Mouse (Mus musculus) G1E (cell line): Measurements from ENCODE around the gene Gnai1. TPM values are rescaled to one million over a fixed set of nuclear protein-coding genes. Genes with fewer than 3 reads are reported as not detected.

Experiments
- ATAC-seq: 2 replicates; pipeline ENCODE4 v1.8.0; 2016; ENCODE audit warnings: mild to moderate bottlenecking; ENCODE audit not compliant: insufficient number of reproducible peaks, poor library complexity, low FRiP score, severe bottlenecking; ENCODE audit errors: extremely low read depth
- DNase-seq: peaks from one replicate; pipeline ENCODE4 v3.0.0; 2012; ENCODE audit warnings: low spot score
- H3K27me3 ChIP-seq: 2 replicates; pipeline ENCODE4 v1.6.1; 2012; ENCODE audit warnings: mild to moderate bottlenecking, low read length, inconsistent platforms; ENCODE audit not compliant: insufficient read depth
- H3K36me3 ChIP-seq: replicated peaks from 2 replicates; pipeline ENCODE3; 2012; ENCODE audit warnings: mild to moderate bottlenecking, inconsistent platforms
- H3K4me1 ChIP-seq: 2 replicates; pipeline ENCODE4 v1.6.1; 2012; ENCODE audit warnings: low read depth, low read length, inconsistent platforms, mixed read lengths; ENCODE audit not compliant: insufficient read depth
- H3K4me3 ChIP-seq: 2 replicates; pipeline ENCODE4 v1.5.1; 2012; ENCODE audit warnings: low read depth, mild to moderate bottlenecking, inconsistent platforms, low read length, moderate library complexity, mixed read lengths
- H3K9me3 ChIP-seq: replicated peaks from 2 replicates; pipeline ENCODE4 v1.6.1; 2012; ENCODE audit warnings: inconsistent platforms
- CTCF ChIP-seq: IDR thresholded peaks from 2 replicates; pipeline ENCODE4 v1.5.1; 2012; ENCODE audit warnings: low read depth, low read length, inconsistent platforms, mixed read lengths
- GATA1 ChIP-seq: IDR thresholded peaks from 2 replicates; pipeline ENCODE4 v1.6.1; 2012; ENCODE audit warnings: borderline replicate concordance, low read length, inconsistent platforms, mixed read lengths
- GATA2 ChIP-seq: IDR thresholded peaks from 2 replicates; pipeline ENCODE4 v1.6.1; 2012; ENCODE audit warnings: low read depth, low read length, inconsistent platforms, borderline replicate concordance
- POLR2AphosphoS5 ChIP-seq: IDR thresholded peaks from 2 replicates; pipeline ENCODE4 v1.6.1; 2012; ENCODE audit warnings: low read depth, low read length, inconsistent platforms; ENCODE audit not compliant: insufficient replicate concordance
- TAL1 ChIP-seq: conservative IDR thresholded peaks from 2 replicates; pipeline ENCODE4 v1.6.1; 2012; ENCODE audit warnings: low read depth, low read length, inconsistent platforms, mixed read lengths
- polyA plus RNA-seq: library from polyadenylated mRNA; stranded (reverse); fragments of >175 nt; gene quantifications from 2 replicates; pipeline ENCODE4 v1.2.3, GENCODE M21; 2012
- total RNA-seq, 2 experiments: library from RNA; stranded (forward) in 1 of 2; stranded (reverse) in 1 of 2; fragments of 200-1000 nt in 1 of 2; fragments of >200 nt in 1 of 2; fragmentation: Nextera tagmentation in 1 of 2; gene quantifications; 2 replicates each; pipeline ENCODE4 v1.2.3; 2014 to 2017

Gene Gnai1
- total and polyA plus RNA-seq, 3 experiments: 0.11 TPM; not detected in 2

DNA sequence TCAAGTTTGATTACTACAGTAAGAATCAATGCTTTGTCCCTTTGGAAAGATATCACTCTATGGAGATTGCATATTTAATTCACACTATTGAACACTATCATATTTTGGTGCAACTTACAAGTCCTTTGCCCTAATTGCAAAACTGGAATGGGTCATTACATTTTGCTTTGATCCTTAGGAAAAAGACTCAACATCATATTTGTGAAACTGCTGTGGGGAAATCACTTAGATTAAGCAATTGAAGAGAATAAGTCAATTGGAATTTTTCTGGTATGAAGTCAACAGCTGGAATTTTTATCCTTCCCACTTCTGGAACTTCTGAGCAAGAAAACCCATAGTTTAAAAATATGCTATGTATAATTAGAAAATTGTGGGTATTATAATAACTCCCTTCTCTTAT is 142.3 kb downstream of the Gnai1 start:
- no peaks in the 10 kb centered on the region for H3K36me3 ChIP-seq
- DNase-seq (no peak), ATAC-seq (no peak)
- H3K9me3 ChIP-seq: no peaks in the 10 kb centered on the region
- TF ChIP-seq CTCF (no peak), GATA1 (no peak), TAL1 (no peak), POLR2AphosphoS5 (no peak), GATA2 (no peak)
- H3K4me3 ChIP-seq: no peak overlapping the region
- no peaks in the 10 kb centered on the region for H3K27me3 ChIP-seq
- H3K4me1 ChIP-seq: no peaks in the 10 kb centered on the region
